Mouse (Mus musculus) heart, embryonic 16.5 days (tissue): ENCODE results near the gene Duxf3. TPM values are rescaled to one million over a fixed set of nuclear protein-coding genes. Genes with fewer than 3 reads are reported as not detected.
"Not testable (repeated sequence)": the region's sequence is repeated elsewhere in the genome, so short reads cannot be mapped to it uniquely, and the experiment has no call there.

ENCODE experiments used
- ATAC-seq: fragments of 200-750 bp; cut with Nextera tagmentation; replicated peaks from 2 replicates; pipeline ENCODE4 v1.8.0; 2017; ENCODE audit warnings: moderate number of reproducible peaks; ENCODE audit not compliant: insufficient read depth, low FRiP score; ENCODE audit errors: extremely low read depth
- H3K27ac ChIP-seq: fragments of 300-500 bp; sonication (generic); 2 replicates; pipeline ENCODE4 v1.5.1; 2014; ENCODE audit warnings: mild to moderate bottlenecking, low read length, control low read depth, moderate library complexity
- H3K27me3 ChIP-seq: fragments of 300-500 bp; sonication (generic); 2 replicates; pipeline ENCODE4 v1.6.1; 2014; ENCODE audit warnings: low read length, mixed read lengths; ENCODE audit not compliant: control insufficient read depth, insufficient read depth
- H3K36me3 ChIP-seq: fragments of 300-500 bp; sonication (generic); 2 replicates; pipeline ENCODE4 v1.6.1; 2014; ENCODE audit not compliant: control insufficient read depth, insufficient read depth
- H3K4me1 ChIP-seq: fragments of 300-500 bp; sonication (generic); 2 replicates; pipeline ENCODE4 v1.6.1; 2014; ENCODE audit warnings: low read length, mixed read lengths; ENCODE audit not compliant: control insufficient read depth, insufficient read depth
- H3K4me2 ChIP-seq: fragments of 300-500 bp; sonication (generic); 2 replicates; pipeline ENCODE4 v1.6.1; 2014; ENCODE audit warnings: low read depth, mild to moderate bottlenecking, control low read depth, low read length
- H3K4me3 ChIP-seq: fragments of 300-500 bp; sonication (generic); 2 replicates; pipeline ENCODE4 v1.5.1; 2014; ENCODE audit warnings: mild to moderate bottlenecking, control low read depth, low read length
- H3K9ac ChIP-seq: fragments of 300-500 bp; sonication (generic); 2 replicates; pipeline ENCODE4 v1.6.1; 2014; ENCODE audit warnings: low read length, control low read depth
- H3K9me3 ChIP-seq: fragments of 300-500 bp; sonication (generic); replicated peaks from 2 replicates; pipeline ENCODE4 v1.6.1; 2016; ENCODE audit warnings: low read length; ENCODE audit not compliant: control insufficient read depth
- WGBS: fragments of 180-500 bp; shearing (Covaris S2); extraction: QIAGEN DNeasy Blood & Tissue Kit; methylation state at CpG from one replicate; pipeline ENCODE4 v1.1.7; 2014; 5-methylcytosine and 5-hydroxymethylcytosine counted together
- polyA plus RNA-seq: library from polyadenylated mRNA; unstranded; fragments of >200 nt; fragmentation: Nextera tagmentation; extraction: Ambion mirVana; gene quantifications from 2 replicates; pipeline ENCODE4 v1.2.1, GENCODE M21; 2015

Gene Duxf3
- polyA plus RNA-seq, 1 experiment from 2014 or later = 0.08 TPM

GRCm38 (mm10) chr10:58224827-58225785 lies 7.4 kb downstream of the Duxf3 start, which contains the start of gene AW822073:
TSS of gene AW822073 (minus strand) at chr10:58224930.
- H3K9me3 ChIP-seq, H3K36me3 ChIP-seq, H3K27ac ChIP-seq, H3K9ac ChIP-seq, ATAC-seq, H3K27me3 ChIP-seq, H3K4me3 ChIP-seq, H3K4me1 ChIP-seq, H3K4me2 ChIP-seq: not testable (repeated sequence)
- 76% methylated on average over 16 of the region's 18 CpGs for WGBS

GRCm38 (mm10) chr10:58223972-58224805 lies 8.3 kb downstream of the Duxf3 start:
- 80% methylated on average over 28 of the region's 31 CpGs for WGBS
- H3K4me2 ChIP-seq, H3K27ac ChIP-seq, ATAC-seq, H3K4me1 ChIP-seq, H3K4me3 ChIP-seq, H3K9me3 ChIP-seq, H3K27me3 ChIP-seq, H3K9ac ChIP-seq, H3K36me3 ChIP-seq: not testable (repeated sequence)

GRCm38 (mm10) chr10:58223161-58223560 lies 9.3 kb downstream of the Duxf3 start:
- H3K4me1 ChIP-seq, H3K9me3 ChIP-seq, H3K4me2 ChIP-seq, H3K4me3 ChIP-seq, ATAC-seq, H3K9ac ChIP-seq, H3K36me3 ChIP-seq, H3K27me3 ChIP-seq, H3K27ac ChIP-seq: not testable (repeated sequence)
- 71% methylated on average over 3 of the region's 6 CpGs for WGBS

- WGBS = 94% methylated on average over 2 of the region's 2 CpGs
- not testable (repeated sequence) for H3K4me1 ChIP-seq, H3K27ac ChIP-seq, H3K27me3 ChIP-seq, H3K4me3 ChIP-seq, ATAC-seq, H3K9me3 ChIP-seq, H3K9ac ChIP-seq, H3K4me2 ChIP-seq, H3K36me3 ChIP-seq
These were observed 10.9 kb downstream of the Duxf3 start for GRCm38 (mm10) chr10:58221571-58221970.

GRCm38 (mm10) chr10:58220726-58221125 lies 11.7 kb downstream of the Duxf3 start:
- no peak overlapping the region for H3K9ac ChIP-seq
- WGBS = 73% methylated on average over 6 of the region's 6 CpGs
- H3K4me3 ChIP-seq = no peak overlapping the region
- no peaks in the 10 kb centered on the region for H3K27me3 ChIP-seq
- no peak for ATAC-seq
- no peaks in the 10 kb centered on the region for H3K36me3 ChIP-seq
- H3K4me2 ChIP-seq = no peak overlapping the region
- no peaks in the 10 kb centered on the region for H3K9me3 ChIP-seq
- no peak overlapping the region for H3K27ac ChIP-seq
- no peaks in the 10 kb centered on the region for H3K4me1 ChIP-seq

GRCm38 (mm10) chr10:58217366-58217765 lies 15.1 kb downstream of the Duxf3 start:
- ATAC-seq = no peak
- H3K27ac ChIP-seq = no peak overlapping the region
- H3K4me1 ChIP-seq = no peaks in the 10 kb centered on the region
- 65% methylated on average over 3 of the region's 3 CpGs for WGBS
- H3K4me3 ChIP-seq = no peak overlapping the region
- no peak overlapping the region for H3K9ac ChIP-seq
- H3K36me3 ChIP-seq = no peaks in the 10 kb centered on the region
- H3K9me3 ChIP-seq = 0 out of 2 replicates have a peak, but pooled peaks cover 5% of the 10 kb centered on the region
- no peaks in the 10 kb centered on the region for H3K27me3 ChIP-seq
- H3K4me2 ChIP-seq = no peak overlapping the region

- Histone ChIP-seq H3K9me3 (0 out of 2 replicates have a peak, but pooled peaks cover 5% of the 10 kb centered on the region), H3K4me1 (no peaks in the 10 kb centered on the region), H3K4me3 (no peak overlapping the region), H3K27me3 (no peaks in the 10 kb centered on the region), H3K9ac (no peak overlapping the region), H3K27ac (no peak overlapping the region), H3K4me2 (no peak overlapping the region), H3K36me3 (no peaks in the 10 kb centered on the region)
- 69% methylated on average over 1 of the region's 1 CpGs for WGBS
- ATAC-seq = no peak
These were observed 17.1 kb downstream of the Duxf3 start for GRCm38 (mm10) chr10:58215353-58215752.

- Histone ChIP-seq H3K4me3 (no peak overlapping the region), H3K4me1 (no peaks in the 10 kb centered on the region), H3K36me3 (no peaks in the 10 kb centered on the region), H3K9ac (no peak overlapping the region), H3K4me2 (no peak overlapping the region), H3K9me3 (peaks cover 7% of the 10 kb centered on the region; the same call in 1 of the 2 replicates), H3K27me3 (no peaks in the 10 kb centered on the region), H3K27ac (no peak overlapping the region)
- ATAC-seq = no peak
- WGBS = 71% methylated on average over 5 of the region's 5 CpGs
These were observed 17.5 kb downstream of the Duxf3 start for GRCm38 (mm10) chr10:58214934-58215333.

- H3K9ac ChIP-seq = no peak overlapping the region
- H3K4me3 ChIP-seq = no peak overlapping the region
- no peaks in the 10 kb centered on the region for H3K27me3 ChIP-seq
- no peaks in the 10 kb centered on the region for H3K4me1 ChIP-seq
- H3K27ac ChIP-seq = no peak overlapping the region
- H3K4me2 ChIP-seq = no peak overlapping the region
- ATAC-seq = no peak
- H3K9me3 ChIP-seq = peaks cover 7% of the 10 kb centered on the region; the same call in 1 of the 2 replicates
- no peaks in the 10 kb centered on the region for H3K36me3 ChIP-seq
These were observed 18.0 kb downstream of the Duxf3 start for GRCm38 (mm10) chr10:58214497-58214896.
